Mouse (Mus musculus) retina, adult 2 months (tissue): ENCODE measurements around the gene Srarp.

Source experiments
- DNase-seq: peaks from one replicate; pipeline ENCODE4 v3.0.0-alpha.2; 2012; ENCODE audit warnings: low read depth, low spot score

Gene Srarp

GRCm38 (mm10) chr4:141435974-141436373 lies at the start of gene Srarp:
Srarp (minus strand) TSS chr4:141436105.
- DNase-seq, result no peak

- no peak for DNase-seq
These were observed 48.2 kb upstream of the Srarp start for GRCm38 (mm10) chr4:141484071-141484470.

DNA sequence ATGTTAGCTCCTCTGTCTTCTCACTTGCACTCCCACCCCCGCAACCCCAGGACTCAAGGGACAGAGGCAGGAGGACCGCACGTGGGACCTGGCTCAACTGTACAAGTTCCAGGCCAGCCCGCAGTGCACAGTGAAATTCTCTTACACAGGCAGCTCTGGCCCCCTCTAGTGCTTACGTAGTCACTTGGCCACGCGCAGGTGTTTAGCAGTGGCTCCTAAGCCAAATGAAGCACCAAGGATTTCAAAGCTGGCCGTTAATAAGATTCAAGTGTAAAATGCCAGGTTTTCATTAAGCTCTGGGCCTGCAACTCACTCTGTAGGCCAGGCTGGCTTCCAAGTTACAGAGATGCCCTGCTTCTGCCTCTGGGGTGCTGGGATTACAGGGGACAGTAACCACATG lies 43.5 kb upstream of the Srarp start:
- DNase-seq, result no peak

- no peak for DNase-seq
These were observed 42.9 kb upstream of the Srarp start for GRCm38 (mm10) chr4:141478794-141479193.

- no peak for DNase-seq
These were observed 42.3 kb upstream of the Srarp start for GRCm38 (mm10) chr4:141478225-141478624.

DNA sequence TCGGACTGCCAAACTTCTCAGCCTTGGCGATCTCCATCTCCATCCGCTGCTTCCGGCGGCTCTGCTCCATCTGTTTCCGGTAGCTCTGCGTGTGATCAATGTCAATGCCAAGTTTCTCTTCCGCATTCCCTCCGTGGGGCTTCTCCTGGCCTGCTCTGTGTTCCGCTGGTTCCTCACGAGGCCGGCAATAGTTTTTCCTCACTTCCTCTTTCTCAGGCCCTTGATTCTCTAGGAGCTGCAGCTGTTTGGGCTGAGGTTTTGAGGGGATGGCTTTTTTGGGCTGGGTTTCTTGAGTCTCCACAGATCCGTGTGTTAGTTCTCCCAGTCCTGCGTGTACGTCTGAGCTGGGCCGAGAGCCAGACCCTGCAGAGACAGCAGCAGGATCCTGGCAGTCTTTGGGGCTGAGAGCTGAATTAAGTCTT lies 41.8 kb upstream of the Srarp start:
- DNase-seq, result no peak

DNA sequence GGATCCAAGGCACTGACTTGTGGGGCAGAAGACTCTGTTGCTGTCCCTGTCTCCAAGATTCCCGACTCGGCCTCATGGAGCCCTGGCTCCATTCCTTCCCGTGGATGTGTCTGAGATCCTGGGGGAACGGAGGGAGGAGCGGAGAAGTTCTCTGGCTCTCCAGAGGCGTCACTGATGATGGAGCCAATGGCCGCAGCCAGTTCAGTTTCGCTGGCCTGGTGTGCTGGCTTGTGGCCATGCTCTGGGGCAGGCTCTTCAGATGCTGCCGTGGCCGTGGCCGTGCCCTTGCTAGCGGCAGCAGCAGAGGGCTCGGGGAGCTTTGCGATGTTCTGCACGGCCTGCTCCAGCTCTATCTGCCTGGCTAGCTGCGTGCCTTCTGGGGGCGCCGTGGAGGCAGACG lies 38.5 kb upstream of the Srarp start:
- no peak for DNase-seq

DNA sequence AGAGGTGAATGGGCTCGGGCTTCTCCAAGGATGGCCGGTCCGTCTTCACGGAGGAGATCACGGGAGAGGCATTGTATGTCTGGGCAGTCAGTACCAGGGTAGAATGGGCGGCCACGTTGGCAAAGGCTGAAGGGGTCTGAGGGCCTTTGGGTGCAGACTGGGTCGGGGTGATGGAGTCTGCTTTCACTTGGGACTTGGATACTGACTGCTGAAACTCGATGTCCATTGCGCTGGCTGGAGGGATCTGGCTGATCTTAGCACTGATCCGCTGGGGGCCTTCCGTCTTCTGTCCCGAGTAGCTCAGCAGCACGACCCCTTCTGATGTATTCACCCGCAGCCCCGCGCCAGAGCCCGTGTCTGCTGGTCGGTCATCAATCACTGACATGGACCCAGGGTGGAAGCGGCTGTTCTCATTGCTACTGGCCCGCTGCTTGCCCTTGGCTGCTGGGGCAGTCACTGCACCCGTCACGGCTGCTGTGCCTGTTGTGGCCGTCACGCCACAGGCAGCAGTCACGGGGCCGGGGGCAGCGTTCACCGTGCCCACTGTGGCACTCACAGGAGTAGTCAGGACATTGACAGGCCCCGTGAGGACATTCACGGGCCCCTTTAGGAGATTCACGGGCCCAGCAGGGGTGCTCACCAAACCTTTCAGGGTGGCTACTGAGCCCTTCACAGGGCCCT lies 36.9 kb upstream of the Srarp start:
- DNase-seq, result no peak

DNA sequence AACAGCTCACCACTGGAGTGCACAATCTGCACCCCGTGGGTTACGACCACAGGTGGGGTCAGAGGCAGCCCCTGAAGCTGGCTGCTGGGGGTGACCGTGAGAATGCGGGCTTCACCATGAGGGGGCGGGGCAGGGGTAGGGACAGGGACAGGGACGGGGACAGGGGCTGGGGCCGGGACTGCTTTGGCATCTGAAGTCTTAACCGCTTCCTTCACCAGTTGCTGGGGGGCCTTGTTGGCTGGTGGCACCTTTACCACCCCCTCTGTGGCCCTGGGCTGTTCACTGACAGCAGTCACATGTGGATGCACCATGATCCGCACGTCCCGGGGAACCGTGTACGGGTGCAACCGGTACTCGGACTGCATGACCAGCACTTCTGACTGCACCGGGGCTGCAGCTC lies 35.6 kb upstream of the Srarp start:
- DNase-seq, result no peak

GRCm38 (mm10) chr4:141469343-141469742 lies 33.4 kb upstream of the Srarp start:
- DNase-seq, result no peak

DNA sequence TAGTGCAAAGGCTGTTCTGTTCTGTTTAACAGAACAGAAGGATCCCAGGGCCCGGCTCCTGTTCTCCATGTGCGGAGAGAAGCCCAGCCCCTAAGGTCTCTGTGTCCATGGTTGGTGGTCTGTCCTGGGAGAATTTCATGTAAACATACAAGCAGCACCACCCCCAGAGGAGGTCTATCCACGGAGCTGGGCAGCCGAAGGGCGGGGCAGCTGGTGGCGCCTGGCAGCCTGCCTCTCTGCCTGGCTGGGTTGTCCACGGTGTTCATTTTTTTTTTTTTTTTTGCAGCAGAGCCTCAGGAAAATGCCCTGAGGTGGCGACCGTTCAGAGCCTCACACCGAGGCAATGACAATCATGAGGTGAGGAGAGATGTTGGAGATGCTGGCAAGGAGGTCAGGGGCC lies 32.7 kb upstream of the Srarp start:
- DNase-seq, result no peak

- no peak for DNase-seq
These were observed 31.6 kb upstream of the Srarp start for GRCm38 (mm10) chr4:141467581-141467927.

GRCm38 (mm10) chr4:141466844-141467580 lies 31.1 kb upstream of the Srarp start:
- DNase-seq, result no peak

DNA sequence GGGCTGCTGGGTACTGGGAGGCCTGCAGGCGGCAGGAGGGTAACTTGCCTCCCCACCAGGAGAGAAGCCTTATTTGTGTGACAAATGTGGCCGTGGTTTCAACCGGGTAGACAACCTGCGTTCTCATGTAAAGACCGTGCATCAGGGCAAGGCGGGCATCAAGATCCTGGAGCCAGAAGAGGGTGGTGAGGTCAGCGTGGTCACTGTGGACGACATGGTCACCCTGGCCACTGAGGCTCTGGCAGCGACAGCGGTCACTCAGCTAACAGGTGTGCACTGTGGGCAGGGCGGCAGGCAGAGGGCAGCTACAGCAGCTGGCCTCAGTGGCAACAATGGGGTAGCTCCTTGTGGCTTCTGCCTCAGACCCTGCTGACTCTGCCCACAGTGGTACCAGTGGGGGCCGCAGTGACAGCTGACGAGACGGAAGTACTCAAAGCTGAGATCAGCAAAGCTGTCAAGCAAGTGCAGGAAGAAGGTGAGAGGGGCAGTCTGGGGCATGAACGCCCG lies 30.4 kb upstream of the Srarp start:
- no peak for DNase-seq

- DNase-seq, result no peak
These were observed 29.8 kb upstream of the Srarp start for GRCm38 (mm10) chr4:141465512-141466288.

DNA sequence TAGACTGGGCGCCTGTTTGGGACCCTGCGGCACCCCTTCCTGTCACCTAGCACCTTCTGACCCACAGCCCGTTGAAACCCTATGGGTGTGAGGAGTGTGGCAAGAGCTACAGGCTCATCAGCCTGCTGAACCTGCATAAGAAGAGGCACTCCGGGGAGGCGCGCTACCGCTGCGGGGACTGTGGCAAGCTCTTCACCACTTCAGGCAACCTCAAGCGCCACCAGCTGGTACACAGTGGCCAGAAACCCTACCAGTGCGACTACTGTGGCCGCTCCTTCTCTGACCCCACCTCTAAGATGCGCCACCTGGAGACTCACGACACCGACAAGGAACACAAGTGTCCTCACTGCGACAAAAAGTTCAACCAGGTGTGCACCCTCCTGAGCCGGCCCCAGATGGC lies 28.8 kb upstream of the Srarp start:
- DNase-seq, result no peak

DNA sequence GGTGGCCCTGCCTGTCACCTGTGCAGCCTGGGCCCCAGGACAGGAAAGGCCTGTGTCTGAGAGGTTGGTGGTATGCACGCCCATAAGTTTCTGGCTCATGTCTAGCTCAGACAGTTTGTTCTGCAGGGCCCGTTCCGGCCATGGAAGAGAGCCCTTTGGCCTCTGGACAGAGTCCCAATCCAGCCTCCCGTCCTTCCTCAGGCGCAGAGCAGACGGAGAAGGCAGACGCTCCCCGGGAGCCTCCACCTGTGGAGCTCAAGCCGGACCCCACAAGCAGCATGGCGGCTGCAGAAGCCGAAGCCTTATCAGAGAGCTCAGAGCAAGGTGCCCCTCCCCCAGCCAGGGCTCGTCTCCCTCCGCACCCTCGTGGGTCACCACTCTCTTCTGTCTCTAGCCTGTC lies 27.6 kb upstream of the Srarp start:
- no peak for DNase-seq

GRCm38 (mm10) chr4:141461576-141461975 lies 25.7 kb upstream of the Srarp start:
- DNase-seq, result no peak

DNA sequence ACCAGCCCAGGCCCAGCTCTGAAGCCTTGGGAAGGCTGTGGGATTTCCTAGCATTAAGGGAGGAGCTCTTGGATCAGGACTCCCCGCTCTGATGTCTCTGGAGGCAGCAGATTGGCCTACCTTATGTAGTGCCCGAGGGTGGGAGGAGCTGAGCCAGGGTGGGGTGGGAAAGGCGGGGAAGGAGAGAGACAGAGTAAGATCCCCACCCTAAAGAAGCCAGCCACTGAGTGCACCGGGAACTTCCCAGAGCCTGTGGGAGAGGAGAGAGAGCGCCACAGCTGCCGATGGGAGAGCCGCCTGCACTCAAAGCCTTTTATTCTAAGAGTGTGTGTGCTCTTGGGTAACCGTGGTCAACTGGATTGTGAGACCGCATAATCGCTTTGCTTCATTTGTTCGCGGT lies 25.2 kb upstream of the Srarp start:
- no peak for DNase-seq

- DNase-seq, result no peak
These were observed 24.6 kb upstream of the Srarp start for GRCm38 (mm10) chr4:141460481-141460880.

DNA sequence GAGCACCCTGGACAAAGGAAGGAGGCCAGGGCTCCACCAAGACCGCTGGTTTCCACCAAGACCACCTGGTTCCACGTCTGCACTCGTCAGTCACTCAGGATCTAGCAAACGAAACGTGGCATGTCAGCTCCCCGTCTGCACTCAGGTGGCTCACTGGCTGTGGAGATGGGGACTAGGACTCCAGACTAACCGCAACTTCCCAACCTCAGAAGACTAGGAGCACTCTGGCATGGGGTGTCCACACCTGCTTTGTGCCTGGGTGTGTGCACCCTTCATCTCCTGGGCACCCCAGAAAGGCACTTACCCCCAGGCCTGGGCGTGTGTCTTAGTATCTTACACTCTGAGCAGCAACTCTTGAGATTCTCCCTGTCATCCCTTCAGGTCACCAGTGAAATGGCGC lies 23.9 kb upstream of the Srarp start:
- DNase-seq, result no peak

GRCm38 (mm10) chr4:141458888-141459287 lies 23.0 kb upstream of the Srarp start:
- DNase-seq, result no peak

GRCm38 (mm10) chr4:141458236-141458635 lies 22.3 kb upstream of the Srarp start:
- no peak for DNase-seq
